Mouse (Mus musculus): ENCODE measurements at regions not wholly inside any gene's neighbourhood (a gene's known extent, or its start where the extent isn't known, plus 50 kb on each side); places are given as distances from the start of the nearest gene placed in this dataset.
A peak's percentile ranks its signal among the peaks of the same experiment; 100 is the strongest.

- DNase-seq (ENCODE audit: low spot score in 2 of 2) = no peak
Observed at GRCm38 (mm10) chr9:104496220-104496619, 50.9 kb upstream of the Cpne4 start.

- DNase-seq (ENCODE audit: low spot score in 2 of 2) = no peak
Observed at GRCm38 (mm10) chr9:104490696-104491095, 56.4 kb upstream of the Cpne4 start.

- DNase-seq (ENCODE audit: low spot score in 2 of 2) = no peak
Observed at GRCm38 (mm10) chr9:104489383-104489782, 57.7 kb upstream of the Cpne4 start.

GRCm38 (mm10) chr9:104482440-104482839 lies 64.6 kb upstream of the Cpne4 start:
- DNase-seq (ENCODE audit: low spot score in 2 of 2) = no peak

GRCm38 (mm10) chr9:104480683-104481082 lies 66.4 kb upstream of the Cpne4 start:
- no peak for DNase-seq (ENCODE audit: low spot score in 2 of 2)

- DNase-seq (ENCODE audit: low spot score in 2 of 2) = no peak
Observed at GRCm38 (mm10) chr9:104474831-104475230, 72.3 kb upstream of the Cpne4 start.

GRCm38 (mm10) chr9:104467238-104467637 lies 79.8 kb upstream of the Cpne4 start:
- no peak for DNase-seq (ENCODE audit: low spot score in 2 of 2)

- DNase-seq (ENCODE audit: low spot score in 2 of 2) = no peak
Observed at GRCm38 (mm10) chr9:104463701-104464100, 83.4 kb upstream of the Cpne4 start.

- DNase-seq (ENCODE audit: low spot score in 2 of 2) = no peak
Observed at GRCm38 (mm10) chr9:104460133-104460532, 87.0 kb upstream of the Cpne4 start.

- peak in 1 of 2 experiments; percentile 5 for DNase-seq (ENCODE audit: low spot score in 2 of 2)
Observed at GRCm38 (mm10) chr9:104457635-104458034, 89.5 kb upstream of the Cpne4 start.

- no peak for DNase-seq (ENCODE audit: low spot score in 2 of 2)
Observed at GRCm38 (mm10) chr9:104448577-104449165, 98.4 kb upstream of the Cpne4 start.

- DNase-seq (ENCODE audit: low spot score in 2 of 2) = peak; percentile 13 to 14
Observed at GRCm38 (mm10) chr9:104444906-104445305, 102.2 kb upstream of the Cpne4 start.

GRCm38 (mm10) chr9:104443236-104443635 lies 103.8 kb upstream of the Cpne4 start:
- no peak for DNase-seq (ENCODE audit: low spot score in 2 of 2)

GRCm38 (mm10) chr9:104413021-104413420 lies 75.5 kb upstream of the Acpp start:
- no peak for DNase-seq (ENCODE audit: low spot score in 2 of 2)

- DNase-seq (ENCODE audit: low spot score in 2 of 2) = peak; percentile 10 to 13
Observed at GRCm38 (mm10) chr9:104410211-104410610, 72.7 kb upstream of the Acpp start.

- no peak for DNase-seq (ENCODE audit: low spot score in 2 of 2)
Observed at GRCm38 (mm10) chr9:104409381-104409780, 71.8 kb upstream of the Acpp start.

- DNase-seq (ENCODE audit: low spot score in 2 of 2) = peak; percentile 28 to 42
Observed at GRCm38 (mm10) chr9:104408571-104409294, 71.2 kb upstream of the Acpp start.

GRCm38 (mm10) chr9:104407559-104408376 lies 70.2 kb upstream of the Acpp start:
- DNase-seq (ENCODE audit: low spot score in 2 of 2) = no peak

- DNase-seq (ENCODE audit: low spot score in 2 of 2) = no peak
Observed at GRCm38 (mm10) chr9:104407011-104407410, 69.5 kb upstream of the Acpp start.

- DNase-seq (ENCODE audit: low spot score in 2 of 2) = no peak
Observed at GRCm38 (mm10) chr9:104406491-104406890, 68.9 kb upstream of the Acpp start.

GRCm38 (mm10) chr9:104403863-104404262 lies 66.3 kb upstream of the Acpp start:
- no peak for DNase-seq (ENCODE audit: low spot score in 2 of 2)

- no peak for DNase-seq (ENCODE audit: low spot score in 2 of 2)
Observed at GRCm38 (mm10) chr9:104401673-104402072, 64.1 kb upstream of the Acpp start.

- DNase-seq (ENCODE audit: low spot score in 2 of 2) = no peak
Observed at GRCm38 (mm10) chr9:104399927-104400326, 62.4 kb upstream of the Acpp start.
